Comparison of ENCODE assay signal across 29 mouse cellular contexts in the genomic region with DNA sequence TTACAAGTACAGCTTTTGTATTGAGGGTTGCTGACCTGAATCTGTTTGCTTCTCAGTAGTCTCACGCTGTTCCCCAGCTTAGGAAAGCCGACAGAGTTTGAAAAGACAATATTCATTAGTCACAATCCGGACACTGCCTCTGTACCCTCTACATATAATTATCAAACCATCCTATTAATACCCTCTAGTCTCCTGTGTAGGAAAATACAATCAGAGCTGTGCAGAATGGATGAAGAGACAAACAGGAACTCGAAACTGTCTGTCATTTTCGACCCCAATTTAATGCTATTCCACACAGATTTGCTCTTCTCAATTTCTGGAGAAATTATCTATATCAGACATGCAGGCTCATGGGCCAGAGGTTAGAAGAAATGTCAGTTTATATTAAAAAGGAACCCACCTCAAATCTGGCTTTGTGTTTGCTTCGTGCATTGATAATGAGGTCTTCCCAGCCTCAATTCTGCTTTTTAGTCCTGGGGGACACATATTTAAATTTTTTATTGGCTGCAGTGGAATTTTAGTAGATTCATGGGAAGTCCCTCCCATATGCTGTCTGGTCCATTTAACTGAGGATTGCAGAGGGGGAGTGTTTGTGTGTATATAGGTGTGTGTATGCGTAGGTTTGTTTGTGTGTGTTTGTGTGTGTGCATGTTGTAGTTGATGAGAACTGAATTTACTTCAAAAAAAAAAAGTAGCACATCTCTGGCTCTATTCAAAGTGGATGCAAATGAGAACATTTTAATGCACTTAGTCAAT.
DNase-seq lines count a peak whose midpoint lies in the region; ATAC-seq and TF ChIP-seq lines count a peak whose summit lies in the region.
"Had no signal": no experiment of that assay in that cellular context is flagged by ENCODE, and none has a peak within 500 bp of the region (broad histone marks: within the 10 kb centered on the region; RNA-seq: fewer than 3 reads in every experiment).

No protein-coding gene starts in this region.

- no peak overlapping the region for H3K4me3 ChIP-seq in forebrain, embryonic 14.5 days (ENCODE audit: low read depth, low read length)
- H3K4me3 ChIP-seq in forebrain, embryonic 10.5 days = no peak overlapping the region
- no peak overlapping the region for H3K4me3 ChIP-seq in midbrain, embryonic 12.5 days
- H3K4me3 ChIP-seq in midbrain, postnatal 0 days (ENCODE audit: low read depth, low read length) = no peak overlapping the region
- H3K4me3 ChIP-seq in midbrain, embryonic 15.5 days = no peak overlapping the region
- no peak overlapping the region for H3K4me3 ChIP-seq in intestine, postnatal 0 days (ENCODE audit: low read depth, low read length)
- H3K4me3 ChIP-seq in heart, embryonic 10.5 days = no peak overlapping the region
- H3K4me3 ChIP-seq: forebrain, embryonic 15.5 days; heart, adult 2 months; heart, embryonic 13.5 days; hindbrain, embryonic 15.5 days; intestine, embryonic 15.5 days; limb, embryonic 13.5 days had no signal

- WGBS in forebrain, embryonic 14.5 days = 48% methylated on average over 7 of the region's 7 CpGs
- 70% methylated on average over 7 of the region's 7 CpGs for WGBS in forebrain, embryonic 10.5 days
- 46% methylated on average over 7 of the region's 7 CpGs for WGBS in midbrain, embryonic 12.5 days
- WGBS in midbrain, postnatal 0 days = 31% methylated on average over 7 of the region's 7 CpGs
- WGBS in midbrain, embryonic 15.5 days = 29% methylated on average over 7 of the region's 7 CpGs
- 83% methylated on average over 7 of the region's 7 CpGs for WGBS in intestine, postnatal 0 days
- 77% methylated on average over 7 of the region's 7 CpGs for WGBS in heart, embryonic 10.5 days

- DNase-seq in forebrain, embryonic 14.5 days (ENCODE audit: low spot score) = peak; percentile 13
- no peak for DNase-seq in forebrain, embryonic 10.5 days (ENCODE audit: extremely low spot score, low spot score)
- no peak for DNase-seq in midbrain, postnatal 0 days (ENCODE audit: low spot score)
- peak; percentile 66 for DNase-seq in retina, embryonic 14.5 days (ENCODE audit: low spot score)
- no peak for DNase-seq in heart, embryonic 10.5 days (ENCODE audit: low spot score)
- DNase-seq: adrenal gland, postnatal 10 days; cerebellum, adult 8-10 months; cerebellum, postnatal 25 days; heart, adult 2 months; heart, postnatal 10 days; kidney, adult 8-10 months; layer of hippocampus, adult 9-11 months; liver, postnatal 0 days; lung, postnatal 36 days; right cerebral cortex, postnatal 4 days; thymus, adult 18-20 months; thymus, postnatal 25 days had no signal

- H3K27me3 ChIP-seq in forebrain, embryonic 14.5 days (replicated peaks; ENCODE audit: control insufficient read depth, insufficient read depth, low read length) = no peaks in the 10 kb centered on the region
- no peaks in the 10 kb centered on the region for H3K27me3 ChIP-seq in forebrain, embryonic 10.5 days (ENCODE audit: poor library complexity, severe bottlenecking)
- H3K27me3 ChIP-seq in midbrain, embryonic 12.5 days = no peaks in the 10 kb centered on the region
- no peaks in the 10 kb centered on the region for H3K27me3 ChIP-seq in midbrain, postnatal 0 days (ENCODE audit: insufficient read depth, low read length)
- H3K27me3 ChIP-seq in midbrain, embryonic 15.5 days (replicated peaks) = no peaks in the 10 kb centered on the region
- no peaks in the 10 kb centered on the region for H3K27me3 ChIP-seq in intestine, postnatal 0 days (replicated peaks; ENCODE audit: control insufficient read depth, insufficient read depth, low read length)
- H3K27me3 ChIP-seq in heart, embryonic 10.5 days (ENCODE audit: insufficient read depth, poor library complexity, severe bottlenecking) = no peaks in the 10 kb centered on the region
- H3K27me3 ChIP-seq: CH12.LX; forebrain, embryonic 15.5 days; heart, embryonic 13.5 days; hindbrain, embryonic 15.5 days; intestine, embryonic 15.5 days; limb, embryonic 13.5 days had no signal

- H3K4me2 ChIP-seq in forebrain, embryonic 14.5 days (ENCODE audit: low read length) = no peak overlapping the region
- no peak overlapping the region for H3K4me2 ChIP-seq in midbrain, embryonic 12.5 days (replicated peaks)
- no peak overlapping the region for H3K4me2 ChIP-seq in midbrain, postnatal 0 days (ENCODE audit: low read depth, low read length, poor library complexity, severe bottlenecking)
- H3K4me2 ChIP-seq in midbrain, embryonic 15.5 days = peak overlapping the region; percentile 15; the same call in 1 of the 2 replicates
- no peak overlapping the region for H3K4me2 ChIP-seq in intestine, postnatal 0 days (replicated peaks; ENCODE audit: low read depth)
- H3K4me2 ChIP-seq: forebrain, embryonic 15.5 days; heart, embryonic 13.5 days; intestine, embryonic 15.5 days; liver, embryonic 11.5 days had no signal

- no peaks in the 10 kb centered on the region for H3K36me3 ChIP-seq in forebrain, embryonic 14.5 days (ENCODE audit: control insufficient read depth, insufficient read depth, low read length)
- H3K36me3 ChIP-seq in forebrain, embryonic 10.5 days (replicated peaks) = no peaks in the 10 kb centered on the region
- H3K36me3 ChIP-seq in midbrain, embryonic 12.5 days = no peaks in the 10 kb centered on the region
- H3K36me3 ChIP-seq in midbrain, postnatal 0 days (ENCODE audit: insufficient read depth, low read length) = no peaks in the 10 kb centered on the region
- no peaks in the 10 kb centered on the region for H3K36me3 ChIP-seq in midbrain, embryonic 15.5 days (replicated peaks)
- no peaks in the 10 kb centered on the region for H3K36me3 ChIP-seq in intestine, postnatal 0 days (ENCODE audit: control insufficient read depth, insufficient read depth)
- no peaks in the 10 kb centered on the region for H3K36me3 ChIP-seq in heart, embryonic 10.5 days
- H3K36me3 ChIP-seq: forebrain, embryonic 15.5 days; heart, embryonic 13.5 days; hindbrain, embryonic 15.5 days; intestine, embryonic 15.5 days; limb, embryonic 13.5 days had no signal

- no peak for TF ChIP-seq CTCF in midbrain, postnatal 0 days (IDR thresholded peaks at IDR 0.05)
- TF ChIP-seq CTCF in intestine, postnatal 0 days (IDR thresholded peaks at IDR 0.05; ENCODE audit: low read depth) = no peak

- H3K4me1 ChIP-seq in forebrain, embryonic 14.5 days (ENCODE audit: control insufficient read depth, insufficient read depth, low read length) = peaks cover 13% of the 10 kb centered on the region
- H3K4me1 ChIP-seq in forebrain, embryonic 10.5 days = peaks cover 30% of the 10 kb centered on the region
- H3K4me1 ChIP-seq in midbrain, embryonic 12.5 days = peaks cover 24% of the 10 kb centered on the region
- 0 out of 2 replicates have a peak, but pooled peaks cover 3% of the 10 kb centered on the region for H3K4me1 ChIP-seq in midbrain, postnatal 0 days (ENCODE audit: insufficient read depth, low read length)
- peaks cover 26% of the 10 kb centered on the region for H3K4me1 ChIP-seq in midbrain, embryonic 15.5 days
- no peaks in the 10 kb centered on the region for H3K4me1 ChIP-seq in intestine, postnatal 0 days (replicated peaks; ENCODE audit: control insufficient read depth, insufficient read depth, low read length)
- H3K4me1 ChIP-seq in heart, embryonic 10.5 days = no peaks in the 10 kb centered on the region
- H3K4me1 ChIP-seq: intestine, embryonic 15.5 days had no signal

- no peak overlapping the region for H3K27ac ChIP-seq in forebrain, embryonic 14.5 days (ENCODE audit: low read depth, low read length)
- H3K27ac ChIP-seq in forebrain, embryonic 10.5 days = no peak overlapping the region
- H3K27ac ChIP-seq in midbrain, embryonic 12.5 days (replicated peaks) = peak overlapping the region; percentile 61; the same call in 1 of the 2 replicates
- H3K27ac ChIP-seq in midbrain, postnatal 0 days (ENCODE audit: low read depth, low read length) = no peak overlapping the region
- peak overlapping the region; percentile 42; the same call in 1 of the 2 replicates for H3K27ac ChIP-seq in midbrain, embryonic 15.5 days
- no peak overlapping the region for H3K27ac ChIP-seq in intestine, postnatal 0 days (ENCODE audit: low read depth, low read length)
- no peak overlapping the region for H3K27ac ChIP-seq in heart, embryonic 10.5 days
- H3K27ac ChIP-seq: heart, adult 2 months; heart, embryonic 13.5 days; intestine, embryonic 15.5 days; kidney, postnatal 0 days; limb, embryonic 13.5 days; stomach, postnatal 0 days had no signal

- no peak for ATAC-seq in forebrain, embryonic 14.5 days
- ATAC-seq in midbrain, embryonic 12.5 days (ENCODE audit: low FRiP score, low read depth) = peak; percentile 68
- no peak for ATAC-seq in midbrain, postnatal 0 days (ENCODE audit: low FRiP score)
- peak; percentile 46 for ATAC-seq in midbrain, embryonic 15.5 days (replicated peaks)
- ATAC-seq in intestine, postnatal 0 days = no peak
- ATAC-seq: forebrain, embryonic 15.5 days; liver, postnatal 0 days had no signal

- H3K9ac ChIP-seq in forebrain, embryonic 14.5 days (ENCODE audit: low read length) = no peak overlapping the region
- H3K9ac ChIP-seq in midbrain, embryonic 12.5 days (replicated peaks) = no peak overlapping the region
- H3K9ac ChIP-seq in midbrain, postnatal 0 days (replicated peaks; ENCODE audit: low read length, poor library complexity, severe bottlenecking) = no peak overlapping the region
- H3K9ac ChIP-seq in midbrain, embryonic 15.5 days = no peak overlapping the region
- no peak overlapping the region for H3K9ac ChIP-seq in intestine, postnatal 0 days (ENCODE audit: low read depth, low read length)
- H3K9ac ChIP-seq: forebrain, embryonic 15.5 days; heart, embryonic 13.5 days; intestine, embryonic 15.5 days; limb, embryonic 13.5 days; liver, postnatal 0 days had no signal

- H3K9me3 ChIP-seq in forebrain, embryonic 14.5 days (replicated peaks; ENCODE audit: control insufficient read depth, low read length) = no peaks in the 10 kb centered on the region
- H3K9me3 ChIP-seq in forebrain, embryonic 10.5 days = no peaks in the 10 kb centered on the region
- no peaks in the 10 kb centered on the region for H3K9me3 ChIP-seq in midbrain, embryonic 12.5 days
- H3K9me3 ChIP-seq in midbrain, postnatal 0 days (ENCODE audit: low read length) = no peaks in the 10 kb centered on the region
- no peaks in the 10 kb centered on the region for H3K9me3 ChIP-seq in midbrain, embryonic 15.5 days
- no peaks in the 10 kb centered on the region for H3K9me3 ChIP-seq in intestine, postnatal 0 days (ENCODE audit: control insufficient read depth)
- no peaks in the 10 kb centered on the region for H3K9me3 ChIP-seq in heart, embryonic 10.5 days
- H3K9me3 ChIP-seq: forebrain, embryonic 15.5 days; heart, embryonic 13.5 days; hindbrain, embryonic 15.5 days; intestine, embryonic 15.5 days; limb, embryonic 13.5 days had no signal

Comparison
In these comparisons a context has a peak if more than half of its experiments do, and no peak if none do; other contexts are left out.
1. ATAC-seq: peak in midbrain, embryonic 12.5 days (single experiment) and midbrain, embryonic 15.5 days (single experiment); none in forebrain, embryonic 14.5 days (single experiment), midbrain, postnatal 0 days (single experiment) and intestine, postnatal 0 days (single experiment).
2. DNase-seq: peak in forebrain, embryonic 14.5 days (single experiment) and retina, embryonic 14.5 days (single experiment); none in forebrain, embryonic 10.5 days (single experiment), midbrain, postnatal 0 days (single experiment) and heart, embryonic 10.5 days (single experiment).
3. H3K27ac ChIP-seq: peak in midbrain, embryonic 12.5 days (single experiment) and midbrain, embryonic 15.5 days (single experiment); none in forebrain, embryonic 14.5 days (single experiment), forebrain, embryonic 10.5 days (single experiment), midbrain, postnatal 0 days (single experiment), intestine, postnatal 0 days (single experiment) and heart, embryonic 10.5 days (single experiment).